Mouse (Mus musculus): Measurements from ENCODE around the gene B4galnt3.
"Not testable (repeated sequence)": the region's sequence is repeated elsewhere in the genome, so short reads cannot be mapped to it uniquely, and the experiment has no call there.

Gene B4galnt3

DNA sequence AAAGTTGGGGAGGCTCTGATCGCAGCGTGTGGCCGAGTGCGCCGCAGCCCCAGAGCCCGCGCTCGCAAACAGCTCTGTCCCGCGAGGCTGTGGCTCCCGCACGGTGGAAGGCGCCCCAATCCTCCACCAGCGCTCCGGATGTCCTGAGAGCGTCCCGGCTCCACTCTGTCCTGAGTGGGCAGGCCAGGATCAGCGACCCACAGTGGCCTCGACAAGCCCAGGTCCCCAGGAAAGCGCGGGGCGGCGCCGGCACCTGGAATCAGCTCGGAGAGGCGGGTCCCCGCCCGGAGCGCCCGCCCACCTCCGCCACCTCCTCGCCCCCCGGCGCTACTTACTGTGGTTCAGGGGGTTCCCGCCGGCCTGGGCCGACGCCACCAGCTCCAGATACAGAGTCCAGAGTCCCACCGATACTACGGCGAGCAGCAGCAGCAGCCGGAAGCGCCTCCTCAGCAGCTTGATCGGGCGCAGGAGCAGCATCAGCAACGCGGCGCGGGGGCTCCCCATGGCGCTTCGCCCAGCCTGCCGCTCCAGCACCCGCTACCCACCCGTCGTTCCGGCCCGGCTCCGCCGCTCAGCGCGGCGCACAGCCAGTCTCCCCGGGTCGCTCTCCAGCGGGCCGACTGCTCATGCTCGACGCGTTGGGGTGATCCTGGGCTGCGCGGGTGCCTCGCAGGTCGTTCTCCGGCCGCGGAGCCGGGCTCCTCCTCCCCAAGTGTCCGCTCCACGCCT, at the start of gene B4galnt3, which contains the start of gene D330020A13Rik:
B4galnt3 (minus strand) TSS at position 504 of the 729 bp plus-strand sequence.
D330020A13Rik (plus strand) TSS at position 309 of the 729 bp plus-strand sequence.
- peak; percentile 45 for DNase-seq (ENCODE audit: low read depth, low spot score)

GRCm38 (mm10) chr6:120343992-120344391, 49.6 kb upstream of the B4galnt3 start:
- DNase-seq (ENCODE audit: low read depth, low spot score), result no peak

GRCm38 (mm10) chr6:120332351-120332750, 38.0 kb upstream of the B4galnt3 start:
- no peak for DNase-seq (ENCODE audit: low read depth, low spot score)

GRCm38 (mm10) chr6:120324295-120324927, 30.1 kb upstream of the B4galnt3 start:
- peak; percentile 73 for DNase-seq (ENCODE audit: low read depth, low spot score)

- no peak for DNase-seq (ENCODE audit: low read depth, low spot score)
Measured at GRCm38 (mm10) chr6:120320369-120320768, 26.0 kb upstream of the B4galnt3 start.

GRCm38 (mm10) chr6:120319129-120319528, 24.8 kb upstream of the B4galnt3 start:
- DNase-seq (ENCODE audit: low read depth, low spot score), result no peak

- DNase-seq (ENCODE audit: low read depth, low spot score), result no peak
Measured at GRCm38 (mm10) chr6:120318303-120318940, 24.1 kb upstream of the B4galnt3 start.

DNA sequence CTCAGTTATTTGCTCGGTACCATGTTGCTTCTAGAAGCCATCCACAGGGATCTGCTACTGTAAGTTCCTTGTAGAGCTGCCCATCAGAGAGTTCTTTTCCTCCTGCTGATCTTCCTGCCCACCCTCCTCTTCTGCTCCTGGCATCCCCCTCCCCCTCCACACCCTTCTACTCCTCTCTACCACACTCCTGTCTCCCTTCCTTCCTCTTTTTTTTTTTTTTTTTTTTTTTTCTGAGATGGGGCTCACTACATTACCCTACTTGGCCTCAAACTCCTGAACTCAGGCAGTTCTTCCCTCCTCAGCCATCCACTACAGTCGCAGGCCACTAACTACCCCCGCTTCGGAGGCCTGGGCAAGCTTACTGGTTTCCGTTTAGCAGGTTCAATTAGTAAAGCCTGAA, 18.1 kb upstream of the B4galnt3 start:
- no peak for DNase-seq (ENCODE audit: low read depth, low spot score)

- DNase-seq (ENCODE audit: low read depth, low spot score), result no peak
Measured at GRCm38 (mm10) chr6:120309787-120310186, 15.4 kb upstream of the B4galnt3 start.

DNA sequence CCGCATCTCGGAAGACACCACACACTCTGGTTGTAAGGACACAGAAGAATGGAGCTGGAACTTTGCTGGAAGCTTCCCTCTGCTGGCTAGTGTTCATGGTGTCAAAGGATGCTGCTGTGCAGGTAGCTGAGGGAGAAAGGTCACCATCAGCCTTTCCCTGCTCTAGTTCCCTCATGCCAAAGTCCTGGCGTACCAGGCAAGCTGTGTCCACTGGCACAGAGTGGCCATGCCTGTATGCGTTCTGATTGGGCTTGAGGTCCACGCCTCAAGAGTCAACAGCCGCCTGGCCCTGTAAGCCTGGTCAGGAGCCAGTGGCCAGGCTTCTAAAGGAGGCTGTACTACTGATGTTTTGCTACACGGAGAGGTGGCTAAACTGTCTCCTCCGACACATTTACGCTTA, 15.0 kb upstream of the B4galnt3 start:
- DNase-seq (ENCODE audit: low read depth, low spot score), result no peak

DNA sequence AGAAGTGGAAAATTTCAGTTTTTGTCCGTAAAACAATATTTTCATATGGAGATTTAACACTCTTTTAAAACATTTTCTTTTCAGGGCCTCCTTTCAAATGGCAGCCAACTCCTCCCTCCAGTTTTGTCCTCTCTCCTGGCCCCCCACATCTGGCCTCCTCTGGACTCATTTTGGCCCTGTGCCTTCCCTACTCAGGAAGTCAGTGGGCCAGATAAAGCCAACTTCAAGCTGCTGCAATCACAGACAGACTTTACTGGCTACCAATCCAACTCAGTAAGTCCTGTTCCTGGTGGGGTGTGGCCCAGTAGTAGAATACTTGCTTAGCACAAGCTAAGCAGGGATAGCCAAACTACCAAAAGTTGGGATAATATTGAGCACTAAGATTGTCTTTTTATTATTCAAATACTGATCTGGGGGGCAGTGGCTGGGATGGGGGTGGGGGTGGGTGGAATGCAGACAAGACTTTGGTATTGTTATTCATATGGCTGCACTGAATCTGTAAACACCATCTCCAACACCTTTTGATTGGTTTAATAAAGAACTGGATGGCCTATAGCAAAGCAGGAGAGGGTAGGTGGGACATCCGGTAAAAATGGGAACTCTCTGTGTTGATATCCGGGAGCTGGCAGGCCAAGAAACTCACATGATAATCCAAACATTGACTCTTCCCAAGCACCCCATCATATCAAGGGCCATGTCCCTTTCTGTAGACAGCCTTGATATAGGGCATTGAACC, 12.7 kb upstream of the B4galnt3 start:
- DNase-seq (ENCODE audit: low read depth, low spot score), result no peak

DNA sequence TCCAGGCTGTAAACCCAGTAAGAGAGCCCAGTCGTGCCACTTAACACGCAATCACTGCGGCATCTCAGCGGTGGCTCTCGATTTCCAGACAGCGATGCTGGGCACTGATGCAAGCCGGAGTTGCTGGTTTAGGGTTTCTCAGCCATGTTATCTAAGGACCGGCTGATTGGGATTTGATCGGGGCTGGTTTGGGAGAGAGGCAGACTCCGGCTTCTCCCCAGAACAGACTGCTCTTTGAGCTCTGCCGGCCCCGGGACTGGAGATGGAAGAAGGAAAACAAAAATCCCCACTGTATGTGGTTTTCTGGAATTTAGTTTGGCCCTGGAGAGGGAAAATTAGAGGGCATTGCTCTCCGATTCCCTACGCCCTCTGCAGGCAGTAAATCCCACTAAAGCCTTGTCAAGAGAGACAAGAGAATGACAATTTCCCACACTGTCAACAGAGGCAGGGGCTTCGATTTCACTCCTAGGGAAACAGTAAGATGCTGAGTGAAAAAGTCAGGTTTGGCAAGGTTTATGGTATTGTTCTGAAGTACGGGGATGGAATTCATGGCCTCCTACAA, 8.5 kb upstream of the B4galnt3 start:
- no peak for DNase-seq (ENCODE audit: low read depth, low spot score)

GRCm38 (mm10) chr6:120301137-120301536, 6.8 kb upstream of the B4galnt3 start:
- peak; percentile 42 for DNase-seq (ENCODE audit: low read depth, low spot score)

- not testable (repeated sequence) for DNase-seq (ENCODE audit: low read depth, low spot score)
Measured at GRCm38 (mm10) chr6:120296589-120296988, 2.2 kb upstream of the B4galnt3 start.

DNA sequence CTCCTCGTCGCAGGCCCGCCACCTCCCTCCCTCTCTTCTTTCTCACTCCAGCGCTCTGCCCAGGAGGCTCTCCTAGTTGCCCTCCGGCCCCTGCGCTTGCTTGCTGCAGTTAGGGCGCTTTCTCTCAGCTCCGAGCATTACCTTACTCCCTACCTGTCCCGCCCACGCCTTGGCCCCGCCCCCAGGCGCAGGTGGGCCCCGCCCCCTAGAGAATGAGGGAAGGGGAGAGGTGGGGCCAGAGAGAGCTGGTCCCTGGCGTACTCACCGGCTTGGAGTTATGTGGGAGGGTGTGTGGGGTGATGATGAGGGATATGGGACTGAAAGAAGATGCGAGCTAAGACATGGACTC, 400 bp upstream of the B4galnt3 start:
- DNase-seq (ENCODE audit: low read depth, low spot score), result peak; percentile 30

GRCm38 (mm10) chr6:120291396-120292009, 2.9 kb downstream of the B4galnt3 start:
- no peak for DNase-seq (ENCODE audit: low read depth, low spot score)

DNA sequence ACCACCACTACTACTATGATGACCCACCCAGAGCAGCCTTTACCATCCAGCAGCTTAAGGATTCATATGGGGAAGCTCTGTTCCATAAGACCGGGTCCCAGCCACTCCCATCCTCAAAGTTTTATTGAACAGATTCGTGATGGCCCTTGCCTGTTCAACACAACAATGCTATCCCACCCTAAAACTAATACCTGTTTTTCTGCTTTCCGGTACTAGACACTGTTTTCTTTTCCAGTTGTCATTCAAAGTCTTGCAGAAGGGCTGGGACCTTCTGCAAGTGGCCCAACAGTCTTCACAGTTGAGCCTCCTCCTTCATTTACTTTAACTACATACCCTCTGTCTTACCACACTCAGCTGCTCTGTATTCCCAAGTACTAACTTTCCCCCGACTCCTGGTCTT, 4.9 kb downstream of the B4galnt3 start:
- no peak for DNase-seq (ENCODE audit: low read depth, low spot score)

- no peak for DNase-seq (ENCODE audit: low read depth, low spot score)
Measured at GRCm38 (mm10) chr6:120288541-120288940, 5.8 kb downstream of the B4galnt3 start.

GRCm38 (mm10) chr6:120287279-120287678, 7.1 kb downstream of the B4galnt3 start:
- no peak for DNase-seq (ENCODE audit: low read depth, low spot score)

DNA sequence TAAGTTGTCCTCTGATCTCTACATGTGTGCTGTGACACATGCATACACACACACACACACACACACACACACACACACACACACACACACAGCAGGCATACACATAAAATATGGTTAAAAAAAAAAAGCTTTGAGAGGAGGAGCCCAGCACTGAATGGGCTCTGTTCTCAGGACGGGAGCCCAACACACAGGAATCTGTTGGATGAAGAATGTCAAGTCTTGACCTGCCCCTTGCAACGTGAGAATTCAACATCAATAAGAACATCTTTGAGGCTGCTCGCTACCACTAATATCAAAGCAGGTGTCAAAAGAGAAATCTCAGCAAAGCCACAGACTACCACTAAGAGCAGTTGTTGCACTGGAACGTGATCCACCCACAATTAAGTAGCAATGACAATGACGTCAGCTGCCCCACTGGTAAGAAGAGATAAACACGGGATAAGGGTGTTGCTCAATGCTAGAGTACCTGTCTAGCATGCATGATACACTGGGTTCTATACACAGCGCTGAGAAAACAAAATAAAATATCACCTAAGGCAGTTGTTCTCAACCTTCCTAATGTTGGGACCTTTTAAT, 17.4 kb downstream of the B4galnt3 start:
- DNase-seq (ENCODE audit: low read depth, low spot score), result no peak

DNA sequence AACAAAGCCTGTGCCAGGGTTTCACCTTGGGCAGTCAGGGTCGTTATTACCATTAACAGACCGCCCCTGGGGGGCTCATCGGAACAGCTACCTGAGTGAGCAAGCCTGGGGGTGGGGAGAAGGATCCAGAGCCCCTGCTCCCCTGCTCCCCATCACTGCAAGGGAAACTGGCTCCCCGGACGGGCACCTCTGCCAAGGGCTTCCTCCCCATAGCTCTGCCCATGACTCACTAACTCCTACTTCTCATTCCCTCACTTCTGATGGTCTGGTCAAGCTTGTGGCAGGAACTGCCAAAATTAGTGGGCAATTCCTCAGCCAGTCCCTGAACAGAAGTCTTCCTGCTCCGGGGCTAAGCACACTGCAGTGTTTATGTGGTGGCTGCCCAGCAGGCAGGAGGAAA, 19.1 kb downstream of the B4galnt3 start:
- DNase-seq (ENCODE audit: low read depth, low spot score), result no peak

Data from CD4-positive helper T cell, adult 2 months (primary cell).